Mouse (Mus musculus) limb, embryonic 12.5 days (tissue): Measurements from ENCODE around the gene Agpat2. TPM values are rescaled to one million over a fixed set of nuclear protein-coding genes. Genes with fewer than 3 reads are reported as not detected.

Source experiments
- ATAC-seq: fragments of 200-750 bp; cut with Nextera tagmentation; 2 replicates; pipeline ENCODE4 v1.8.0; 2017; ENCODE audit warnings: low read depth, moderate TSS enrichment; ENCODE audit not compliant: insufficient number of reproducible peaks, insufficient read depth, low FRiP score, low TSS enrichment
- H3K27ac ChIP-seq: fragments of 300-500 bp; sonication (generic); 2 replicates; pipeline ENCODE4 v1.5.1; 2016; ENCODE audit warnings: mild to moderate bottlenecking, moderate library complexity
- H3K27me3 ChIP-seq: fragments of 300-500 bp; sonication (generic); 2 replicates; pipeline ENCODE4 v1.6.1; 2016; ENCODE audit warnings: mild to moderate bottlenecking, moderate library complexity
- H3K36me3 ChIP-seq: fragments of 300-500 bp; sonication (generic); 2 replicates; pipeline ENCODE4 v1.6.1; 2016; ENCODE audit warnings: mild to moderate bottlenecking, moderate library complexity
- H3K4me1 ChIP-seq: fragments of 300-500 bp; sonication (generic); replicated peaks from 2 replicates; pipeline ENCODE4 v1.6.1; 2016
- H3K4me2 ChIP-seq: fragments of 300-500 bp; sonication (generic); 2 replicates; pipeline ENCODE4 v1.6.1; 2016; ENCODE audit warnings: mild to moderate bottlenecking, moderate library complexity
- H3K4me3 ChIP-seq: fragments of 300-500 bp; sonication (generic); replicated peaks from 2 replicates; pipeline ENCODE4 v1.5.1; 2016; ENCODE audit warnings: mild to moderate bottlenecking
- H3K9ac ChIP-seq: fragments of 300-500 bp; sonication (generic); replicated peaks from 2 replicates; pipeline ENCODE4 v1.6.1; 2016; ENCODE audit warnings: mild to moderate bottlenecking, moderate library complexity
- H3K9me3 ChIP-seq: fragments of 300-500 bp; sonication (generic); 2 replicates; pipeline ENCODE4 v1.6.1; 2016; ENCODE audit warnings: mild to moderate bottlenecking, moderate library complexity
- WGBS: fragments of 180-500 bp; shearing (Covaris S2); methylation state at CpG from one replicate; pipeline ENCODE4 v1.1.7; 2016; 5-methylcytosine and 5-hydroxymethylcytosine counted together
- polyA plus RNA-seq: library from polyadenylated mRNA; unstranded; fragments of >200 nt; fragmentation: Nextera tagmentation; extraction: Ambion mirVana; gene quantifications from 2 replicates; pipeline ENCODE4 v1.2.1, GENCODE M21; 2016

The Agpat2 gene
- polyA plus RNA-seq, 1 experiment from 2014 or later, result 17.1 TPM

DNA sequence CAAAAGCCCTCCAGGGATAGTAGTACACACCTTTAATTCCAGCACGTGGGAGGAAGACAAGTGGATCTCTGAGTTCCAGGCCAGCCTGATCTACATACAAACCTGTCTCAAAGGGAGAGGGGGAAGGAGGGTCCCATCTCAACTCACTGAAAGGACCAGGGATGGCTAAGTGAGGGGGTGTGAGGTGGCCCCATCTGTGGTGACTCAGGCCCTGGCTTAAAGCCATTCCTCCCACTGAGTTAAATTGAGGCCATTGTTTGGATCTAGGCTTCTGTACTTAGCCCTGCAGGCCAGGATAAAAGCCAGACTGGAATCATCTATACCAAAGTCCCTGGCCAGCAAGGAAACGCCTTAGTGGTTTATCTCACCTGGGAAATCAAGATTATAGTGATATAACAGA is 17.0 kb upstream of the Agpat2 start:
- H3K36me3 ChIP-seq, result no peaks in the 10 kb centered on the region
- H3K4me2 ChIP-seq, result no peak overlapping the region
- no peaks in the 10 kb centered on the region; the same call in 1 of the 2 replicates for H3K27me3 ChIP-seq
- no peak overlapping the region for H3K4me3 ChIP-seq
- H3K9ac ChIP-seq, result no peak overlapping the region
- H3K4me1 ChIP-seq, result no peaks in the 10 kb centered on the region
- H3K9me3 ChIP-seq, result no peaks in the 10 kb centered on the region
- ATAC-seq, result no peak
- 48% methylated on average over 2 of the region's 2 CpGs for WGBS
- no peak overlapping the region for H3K27ac ChIP-seq

- no peak overlapping the region for H3K4me2 ChIP-seq
- H3K27me3 ChIP-seq, result no peaks in the 10 kb centered on the region; the same call in 1 of the 2 replicates
- no peak for ATAC-seq
- H3K4me3 ChIP-seq, result no peak overlapping the region
- H3K9ac ChIP-seq, result no peak overlapping the region
- no peaks in the 10 kb centered on the region for H3K9me3 ChIP-seq
- 68% methylated on average over 7 of the region's 7 CpGs for WGBS
- H3K36me3 ChIP-seq, result no peaks in the 10 kb centered on the region
- H3K27ac ChIP-seq, result no peak overlapping the region
- no peaks in the 10 kb centered on the region for H3K4me1 ChIP-seq
Observed at GRCm38 (mm10) chr2:26617928-26618327, 13.7 kb upstream of the Agpat2 start.

DNA sequence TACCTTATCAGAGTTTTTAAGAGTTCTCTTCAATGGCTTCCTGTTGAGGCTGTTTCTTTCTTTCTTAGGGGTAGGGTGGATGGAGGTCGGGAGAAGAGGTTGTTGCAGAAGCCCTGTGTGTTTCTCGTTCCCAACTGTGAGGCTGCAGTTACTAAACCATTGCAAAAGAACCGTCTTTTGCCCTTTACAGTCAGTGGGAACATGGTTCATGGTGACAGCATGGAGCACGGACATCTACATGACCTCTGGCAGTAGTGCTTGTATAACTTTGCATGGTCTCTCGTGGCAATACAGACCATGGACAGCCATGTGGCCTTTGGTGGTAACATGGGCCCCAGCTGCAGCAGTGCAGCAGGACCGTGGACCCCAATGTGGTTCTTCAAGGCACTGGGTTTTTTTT is 13.1 kb upstream of the Agpat2 start:
- Histone ChIP-seq H3K27ac (no peak overlapping the region), H3K9me3 (no peaks in the 10 kb centered on the region), H3K36me3 (no peaks in the 10 kb centered on the region), H3K4me2 (no peak overlapping the region), H3K4me3 (no peak overlapping the region), H3K27me3 (no peaks in the 10 kb centered on the region; the same call in 1 of the 2 replicates), H3K9ac (no peak overlapping the region), H3K4me1 (no peaks in the 10 kb centered on the region)
- ATAC-seq, result no peak
- 82% methylated on average over 6 of the region's 6 CpGs for WGBS

DNA sequence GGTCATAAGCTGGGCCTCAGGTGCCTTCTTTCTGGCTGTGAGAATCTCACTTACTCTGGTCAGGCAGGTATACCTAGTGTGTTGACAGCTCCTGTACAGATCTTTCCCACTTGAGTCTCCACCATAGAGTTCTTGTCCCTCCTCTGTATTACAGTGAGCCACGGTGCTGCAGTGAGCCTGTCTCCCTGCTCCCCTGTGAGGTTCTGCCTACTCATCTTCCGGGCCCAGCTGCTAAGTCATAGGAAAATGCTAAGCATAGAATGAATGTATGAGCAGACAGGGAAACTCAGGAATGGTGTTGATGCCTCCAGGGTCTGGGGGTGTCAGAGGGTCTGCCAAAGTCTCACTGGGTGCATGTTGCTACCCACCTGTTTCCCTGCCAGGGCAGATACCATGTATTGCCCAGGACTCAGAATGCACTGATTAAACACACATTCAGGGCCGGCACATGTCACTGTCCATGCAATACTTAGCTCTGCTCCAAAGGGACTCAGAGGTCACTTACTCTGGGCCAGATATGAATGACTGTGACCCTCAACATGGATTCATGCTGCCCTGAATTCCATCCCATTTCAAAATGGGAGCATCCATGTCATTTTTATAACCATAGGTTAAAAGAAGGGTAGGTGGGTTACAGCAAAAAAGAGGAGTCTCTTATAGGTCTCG is 11.4 kb upstream of the Agpat2 start:
- no peak overlapping the region for H3K9ac ChIP-seq
- H3K4me2 ChIP-seq, result no peak overlapping the region
- 81% methylated on average over 4 of the region's 4 CpGs for WGBS
- ATAC-seq, result no peak
- no peaks in the 10 kb centered on the region for H3K36me3 ChIP-seq
- H3K4me3 ChIP-seq, result no peak overlapping the region
- no peaks in the 10 kb centered on the region for H3K4me1 ChIP-seq
- H3K9me3 ChIP-seq, result no peaks in the 10 kb centered on the region
- H3K27me3 ChIP-seq, result no peaks in the 10 kb centered on the region; the same call in 1 of the 2 replicates
- no peak overlapping the region for H3K27ac ChIP-seq

DNA sequence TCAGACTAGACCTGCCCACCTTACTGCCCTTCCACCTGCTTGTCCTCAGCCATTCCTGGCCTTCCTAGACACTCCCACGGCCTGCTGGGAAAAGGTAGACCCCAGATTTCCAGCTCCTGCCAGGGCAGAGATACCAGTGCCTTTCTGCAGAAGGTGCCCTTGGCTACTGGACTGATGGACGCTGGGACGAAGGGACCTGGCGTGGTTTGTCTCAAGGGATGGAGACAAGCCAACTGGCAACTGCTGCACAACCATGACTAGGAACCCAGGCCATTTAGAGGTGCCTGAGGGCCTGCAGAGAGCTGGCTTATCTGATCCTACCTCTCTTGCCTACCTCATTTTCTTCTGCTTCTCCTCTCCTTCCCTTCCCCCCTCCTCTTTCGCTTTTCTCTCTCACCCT is 10.7 kb upstream of the Agpat2 start:
- Histone ChIP-seq H3K4me2 (no peak overlapping the region), H3K36me3 (no peaks in the 10 kb centered on the region), H3K27ac (no peak overlapping the region), H3K4me1 (no peaks in the 10 kb centered on the region), H3K9me3 (no peaks in the 10 kb centered on the region), H3K4me3 (no peak overlapping the region), H3K27me3 (no peaks in the 10 kb centered on the region; the same call in 1 of the 2 replicates), H3K9ac (no peak overlapping the region)
- 78% methylated on average over 5 of the region's 5 CpGs for WGBS
- ATAC-seq, result no peak

- Histone ChIP-seq H3K27ac (no peak overlapping the region), H3K9ac (no peak overlapping the region), H3K36me3 (no peaks in the 10 kb centered on the region), H3K4me3 (no peak overlapping the region), H3K4me2 (no peak overlapping the region), H3K27me3 (0 out of 2 replicates have a peak, but pooled peaks cover 9% of the 10 kb centered on the region), H3K9me3 (no peaks in the 10 kb centered on the region), H3K4me1 (0 out of 2 replicates have a peak, but pooled peaks cover 4% of the 10 kb centered on the region)
- ATAC-seq, result no peak
Observed at GRCm38 (mm10) chr2:26611896-26612295, 7.7 kb upstream of the Agpat2 start.

GRCm38 (mm10) chr2:26611054-26611453 is 6.8 kb upstream of the Agpat2 start:
- Histone ChIP-seq H3K4me3 (no peak overlapping the region), H3K36me3 (no peaks in the 10 kb centered on the region), H3K9me3 (no peaks in the 10 kb centered on the region), H3K27ac (no peak overlapping the region), H3K9ac (no peak overlapping the region), H3K4me2 (no peak overlapping the region), H3K4me1 (0 out of 2 replicates have a peak, but pooled peaks cover 4% of the 10 kb centered on the region), H3K27me3 (peaks cover 16% of the 10 kb centered on the region; the same call in 1 of the 2 replicates)
- no peak for ATAC-seq

DNA sequence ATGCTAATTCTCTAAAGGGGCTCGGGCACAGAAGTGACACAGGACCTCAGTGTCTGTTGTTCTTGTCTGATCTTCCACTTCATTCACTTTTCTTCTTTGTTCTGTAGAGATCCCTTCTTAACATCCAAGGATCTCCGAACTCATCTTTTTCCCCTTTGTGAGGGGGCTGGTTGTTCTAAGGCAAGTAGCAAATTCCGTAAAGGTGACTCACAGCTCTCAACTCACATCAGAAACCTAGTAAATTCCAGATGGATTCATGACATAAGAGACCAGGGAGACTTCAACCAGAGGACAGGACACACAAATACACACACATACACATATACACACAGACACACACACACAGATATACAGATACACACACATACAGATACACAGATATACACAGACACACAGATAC is 6.3 kb upstream of the Agpat2 start:
- peaks cover 18% of the 10 kb centered on the region; the same call in 1 of the 2 replicates for H3K27me3 ChIP-seq
- no peak overlapping the region for H3K9ac ChIP-seq
- 0 out of 2 replicates have a peak, but pooled peaks cover 4% of the 10 kb centered on the region for H3K4me1 ChIP-seq
- no peaks in the 10 kb centered on the region for H3K36me3 ChIP-seq
- 84% methylated on average over 3 of the region's 3 CpGs for WGBS
- H3K4me3 ChIP-seq, result no peak overlapping the region
- no peak for ATAC-seq
- no peaks in the 10 kb centered on the region for H3K9me3 ChIP-seq
- H3K4me2 ChIP-seq, result no peak overlapping the region
- no peak overlapping the region for H3K27ac ChIP-seq

DNA sequence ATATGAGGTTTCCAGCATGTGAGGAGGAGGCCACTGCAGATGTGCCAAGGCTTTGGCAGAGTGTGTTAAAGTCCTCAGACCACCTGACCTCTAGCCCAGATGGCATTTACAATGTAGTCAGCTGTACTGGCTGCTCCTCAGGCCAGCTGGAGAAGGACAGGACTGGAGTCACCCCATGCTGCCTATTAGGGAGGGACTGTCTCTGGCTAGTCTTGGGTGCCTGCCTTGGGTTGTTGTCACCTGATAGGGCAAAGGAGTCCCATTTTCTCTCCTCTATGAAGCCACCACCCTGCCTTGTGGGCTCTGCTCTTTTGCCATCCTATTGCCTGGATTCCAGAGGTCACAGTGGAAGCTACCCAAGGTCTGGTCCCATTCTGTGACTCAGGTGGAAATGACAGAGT is 5.0 kb upstream of the Agpat2 start:
- no peak overlapping the region for H3K27ac ChIP-seq
- H3K9me3 ChIP-seq, result no peaks in the 10 kb centered on the region
- 0 out of 2 replicates have a peak, but pooled peaks cover 9% of the 10 kb centered on the region for H3K4me1 ChIP-seq
- H3K9ac ChIP-seq, result no peak overlapping the region
- no peak for ATAC-seq
- H3K27me3 ChIP-seq, result peaks cover 21% of the 10 kb centered on the region
- H3K4me3 ChIP-seq, result no peak overlapping the region
- H3K36me3 ChIP-seq, result no peaks in the 10 kb centered on the region
- H3K4me2 ChIP-seq, result no peak overlapping the region

GRCm38 (mm10) chr2:26608781-26609180 is 4.6 kb upstream of the Agpat2 start:
- H3K36me3 ChIP-seq, result no peaks in the 10 kb centered on the region
- H3K27ac ChIP-seq, result no peak overlapping the region
- H3K27me3 ChIP-seq, result peaks cover 21% of the 10 kb centered on the region
- no peak for ATAC-seq
- H3K9ac ChIP-seq, result no peak overlapping the region
- H3K4me1 ChIP-seq, result 0 out of 2 replicates have a peak, but pooled peaks cover 9% of the 10 kb centered on the region
- no peak overlapping the region for H3K4me3 ChIP-seq
- no peaks in the 10 kb centered on the region for H3K9me3 ChIP-seq
- H3K4me2 ChIP-seq, result no peak overlapping the region

DNA sequence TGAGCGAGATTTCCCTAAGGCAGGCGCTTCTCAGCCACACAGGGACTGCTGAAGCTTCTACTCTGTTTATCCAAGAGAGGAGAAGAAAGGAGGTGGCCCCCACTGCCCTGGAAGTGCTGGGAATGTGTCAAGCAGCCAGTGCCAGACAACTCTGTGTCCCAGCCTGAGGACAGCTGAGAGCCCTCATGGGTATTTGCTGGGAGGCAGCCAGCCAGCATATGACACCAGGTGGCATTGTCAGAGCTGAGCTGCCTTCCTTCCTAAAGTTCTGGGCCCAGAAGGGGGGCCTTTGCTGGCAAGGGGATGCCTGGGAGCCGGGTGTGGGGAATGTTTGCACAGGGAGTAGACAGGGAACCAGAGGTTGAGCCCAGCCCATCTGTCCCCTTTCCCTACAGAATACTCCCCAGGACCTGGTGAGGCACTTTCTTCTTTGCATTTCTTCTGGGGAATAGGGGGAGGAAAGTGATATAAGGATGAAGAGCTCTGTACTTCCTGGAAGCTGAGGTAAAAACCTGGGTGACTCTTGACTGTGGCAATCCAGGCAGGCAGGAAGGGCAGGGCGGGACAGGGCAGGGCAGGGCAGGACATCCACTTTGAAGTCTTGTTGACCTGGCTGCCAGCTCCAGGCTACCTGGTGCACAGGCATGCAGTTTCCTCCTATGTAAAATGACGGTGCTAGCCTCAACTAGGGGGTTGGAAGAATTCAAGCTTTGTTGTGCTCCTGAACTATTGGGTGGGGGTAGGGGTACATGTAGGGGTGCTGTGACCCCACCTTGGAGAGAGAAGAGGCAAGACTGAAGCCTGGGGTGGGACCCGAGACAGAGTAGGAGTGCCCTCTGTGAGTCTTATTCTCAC is 3.1 kb upstream of the Agpat2 start:
- Histone ChIP-seq H3K9ac (no peak overlapping the region; the same call in 1 of the 2 replicates), H3K9me3 (no peaks in the 10 kb centered on the region), H3K36me3 (no peaks in the 10 kb centered on the region), H3K27me3 (peaks cover 30% of the 10 kb centered on the region), H3K4me2 (no peak overlapping the region), H3K4me1 (peaks cover 14% of the 10 kb centered on the region), H3K27ac (no peak overlapping the region), H3K4me3 (no peak overlapping the region)
- WGBS, result 40% methylated on average over 6 of the region's 6 CpGs
- no peak for ATAC-seq
